Comparison of ENCODE assay signal across 22 mouse cellular contexts in the genomic region with DNA sequence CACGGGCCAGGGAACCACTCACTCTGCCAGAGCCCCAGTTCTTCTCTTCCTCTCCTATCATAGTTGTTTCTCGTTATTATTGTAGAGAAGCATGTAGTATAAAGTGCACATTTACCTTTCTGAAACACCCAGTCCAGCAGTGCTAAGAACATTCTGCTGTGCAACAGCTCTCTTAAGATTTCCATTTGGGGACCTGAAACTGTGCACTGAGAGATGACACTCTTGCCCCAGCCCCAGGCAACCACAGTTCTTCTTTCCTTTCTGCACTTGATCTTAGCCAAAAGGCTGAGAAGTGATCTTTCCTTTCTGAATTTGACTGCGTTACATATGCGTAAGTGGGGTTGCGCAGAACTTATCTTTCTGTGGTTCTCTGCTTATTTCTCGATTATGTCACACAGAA. TPM values are rescaled to one million over a fixed set of nuclear protein-coding genes. Genes with fewer than 3 reads are reported as not detected.
"Had no signal": no experiment of that assay in that cellular context is flagged by ENCODE, and none has a peak within 500 bp of the region (broad histone marks: within the 10 kb centered on the region; RNA-seq: fewer than 3 reads in every experiment).

No protein-coding gene starts in this region.

RNA-seq across cellular contexts. Expression of a gene that starts 9.8 kb away (rescaled TPM):
- total RNA-seq: left cerebral cortex, postnatal 10 days; left cerebral cortex, postnatal 14 days; left cerebral cortex, postnatal 36 days; left cerebral cortex, postnatal 4 days; megakaryocyte-erythroid progenitor cell, adult 5-6 weeks; midbrain, postnatal 0 days had no signal
- polyA plus RNA-seq: limb, embryonic 10.5 days; limb, embryonic 11.5 days; limb, embryonic 12.5 days; limb, embryonic 13.5 days; liver, embryonic 11.5 days; liver, embryonic 16.5 days; midbrain, embryonic 10.5 days; midbrain, embryonic 11.5 days; midbrain, embryonic 12.5 days; midbrain, embryonic 13.5 days; midbrain, embryonic 14.5 days; midbrain, embryonic 15.5 days; midbrain, embryonic 16.5 days; midbrain, postnatal 0 days; myocyte; neural tube, embryonic 11.5 days; neural tube, embryonic 12.5 days had no signal
